Mouse (Mus musculus) intestine, embryonic 14.5 days (tissue): ENCODE measurements around the gene Rpa1. TPM values are rescaled to one million over a fixed set of nuclear protein-coding genes. Genes with fewer than 3 reads are reported as not detected.

Experiments
- ATAC-seq: fragments of 200-750 bp; cut with Nextera tagmentation; replicated peaks from 2 replicates; pipeline ENCODE4 v1.8.0; 2017; ENCODE audit warnings: low read depth, moderate number of reproducible peaks, moderate TSS enrichment, moderate library complexity; ENCODE audit not compliant: low FRiP score, low TSS enrichment
- DNase-seq: peaks from one replicate; pipeline ENCODE4 v3.0.0-alpha.2; 2018; ENCODE audit warnings: low spot score
- H3K27ac ChIP-seq: fragments of 300-500 bp; sonication (generic); 2 replicates; pipeline ENCODE4 v1.5.1; 2014; ENCODE audit warnings: low read depth, mild to moderate bottlenecking, control low read depth
- H3K27me3 ChIP-seq: fragments of 300-500 bp; sonication (generic); replicated peaks from 2 replicates; pipeline ENCODE4 v1.6.1; 2014; ENCODE audit warnings: low read length, control low read depth; ENCODE audit not compliant: control insufficient read depth, insufficient read depth
- H3K36me3 ChIP-seq: fragments of 300-500 bp; sonication (generic); 2 replicates; pipeline ENCODE4 v1.6.1; 2014; ENCODE audit warnings: low read length, control low read depth; ENCODE audit not compliant: control insufficient read depth, insufficient read depth
- H3K4me1 ChIP-seq: fragments of 300-500 bp; sonication (generic); replicated peaks from 2 replicates; pipeline ENCODE4 v1.6.1; 2014; ENCODE audit warnings: low read length, control low read depth, mixed read lengths; ENCODE audit not compliant: control insufficient read depth, insufficient read depth
- H3K4me2 ChIP-seq: fragments of 300-500 bp; sonication (generic); 2 replicates; pipeline ENCODE4 v1.6.1; 2014; ENCODE audit warnings: low read length
- H3K4me3 ChIP-seq: fragments of 300-500 bp; sonication (generic); 2 replicates; pipeline ENCODE4 v1.5.1; 2014; ENCODE audit warnings: low read depth, low read length, control low read depth, mixed read lengths
- H3K9ac ChIP-seq: fragments of 300-500 bp; sonication (generic); 2 replicates; pipeline ENCODE4 v1.6.1; 2014; ENCODE audit warnings: mild to moderate bottlenecking, low read length
- H3K9me3 ChIP-seq: fragments of 300-500 bp; sonication (generic); 2 replicates; pipeline ENCODE4 v1.6.1; 2016; ENCODE audit warnings: low read length, control low read depth; ENCODE audit not compliant: control insufficient read depth
- WGBS: fragments of 180-500 bp; shearing (Covaris S2); extraction: QIAGEN DNeasy Blood & Tissue Kit; methylation state at CpG from one replicate; pipeline ENCODE4 v1.1.7; 2014; 5-methylcytosine and 5-hydroxymethylcytosine counted together
- polyA plus RNA-seq: library from polyadenylated mRNA; unstranded; fragments of >200 nt; fragmentation: Nextera tagmentation; extraction: Ambion mirVana; gene quantifications from 2 replicates; pipeline ENCODE4 v1.2.1, GENCODE M21; 2014

Rpa1 gene
- polyA plus RNA-seq, 1 experiment from 2014 or later: 103 TPM

DNA sequence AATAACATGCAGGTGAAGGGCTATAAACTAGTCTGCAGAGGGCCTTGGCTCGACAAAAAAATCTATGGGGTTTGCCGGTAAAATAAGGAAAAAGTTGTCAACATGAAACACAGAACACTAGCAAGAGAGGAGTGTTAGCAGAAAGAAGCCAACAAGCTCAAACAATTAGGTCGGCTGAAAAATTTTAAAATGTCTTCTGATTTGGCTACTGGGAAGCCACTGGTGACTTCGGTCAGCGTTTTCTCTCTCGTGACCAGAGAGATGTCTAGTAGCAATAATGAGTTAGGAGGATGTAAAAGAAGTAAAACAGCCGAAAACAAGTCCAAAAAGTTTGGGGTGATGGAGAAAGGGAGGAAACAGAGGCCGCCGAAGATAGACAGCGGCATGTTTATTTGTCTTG lies 528 bp downstream of the Rpa1 start:
- H3K27me3 ChIP-seq: no peaks in the 10 kb centered on the region
- peak overlapping the region; percentile 39 for H3K27ac ChIP-seq
- H3K4me2 ChIP-seq: peak overlapping the region; percentile 76
- no peaks in the 10 kb centered on the region for H3K36me3 ChIP-seq
- ATAC-seq: no peak
- peak overlapping the region; percentile 70 for H3K9ac ChIP-seq
- H3K4me3 ChIP-seq: peak overlapping the region; percentile 76
- no peaks in the 10 kb centered on the region for H3K9me3 ChIP-seq
- 2% methylated on average over 10 of the region's 10 CpGs for WGBS
- no peak for DNase-seq
- peaks cover 16% of the 10 kb centered on the region for H3K4me1 ChIP-seq

GRCm38 (mm10) chr11:75347188-75347585 lies 937 bp downstream of the Rpa1 start:
- H3K9ac ChIP-seq: peak overlapping the region; percentile 70
- WGBS: 35% methylated on average over 10 of the region's 10 CpGs
- DNase-seq (no peak), ATAC-seq (no peak)
- no peaks in the 10 kb centered on the region for H3K36me3 ChIP-seq
- H3K4me3 ChIP-seq: peak overlapping the region; percentile 76
- H3K9me3 ChIP-seq: no peaks in the 10 kb centered on the region
- H3K27me3 ChIP-seq: no peaks in the 10 kb centered on the region
- peak overlapping the region; percentile 76 for H3K4me2 ChIP-seq
- H3K4me1 ChIP-seq: peaks cover 16% of the 10 kb centered on the region
- H3K27ac ChIP-seq: no peak overlapping the region

GRCm38 (mm10) chr11:75346556-75347187 lies 1.5 kb downstream of the Rpa1 start:
- 68% methylated on average over 3 of the region's 4 CpGs for WGBS
- H3K9ac ChIP-seq: peak overlapping the region; percentile 31; the same call in 1 of the 2 replicates
- H3K27ac ChIP-seq: no peak overlapping the region
- H3K4me1 ChIP-seq: peaks cover 16% of the 10 kb centered on the region
- peak overlapping the region; percentile 76 for H3K4me2 ChIP-seq
- H3K36me3 ChIP-seq: no peaks in the 10 kb centered on the region
- DNase-seq: no peak
- H3K4me3 ChIP-seq: peak overlapping the region; percentile 76
- no peaks in the 10 kb centered on the region for H3K27me3 ChIP-seq
- no peak for ATAC-seq
- no peaks in the 10 kb centered on the region for H3K9me3 ChIP-seq

- DNase-seq (no peak), ATAC-seq (no peak)
- H3K4me2 ChIP-seq: no peak overlapping the region
Observed at GRCm38 (mm10) chr11:75344716-75345115, 3.4 kb downstream of the Rpa1 start.

GRCm38 (mm10) chr11:75344163-75344562 lies 4.0 kb downstream of the Rpa1 start:
- DNase-seq (peak; percentile 37), ATAC-seq (no peak)
- H3K4me1 ChIP-seq: peaks cover 16% of the 10 kb centered on the region
- WGBS: 54% methylated on average over 2 of the region's 2 CpGs
- H3K27ac ChIP-seq: no peak overlapping the region
- H3K9ac ChIP-seq: no peak overlapping the region
- no peak overlapping the region for H3K4me2 ChIP-seq
- H3K27me3 ChIP-seq: no peaks in the 10 kb centered on the region
- H3K9me3 ChIP-seq: no peaks in the 10 kb centered on the region
- peaks cover 23% of the 10 kb centered on the region for H3K36me3 ChIP-seq
- H3K4me3 ChIP-seq: no peak overlapping the region

More at GRCm38 (mm10) chr11:75344716-75345115, 3.4 kb downstream of the Rpa1 start:
- H3K4me1 ChIP-seq: peaks cover 16% of the 10 kb centered on the region
- H3K27ac ChIP-seq: no peak overlapping the region
- no peaks in the 10 kb centered on the region for H3K9me3 ChIP-seq
- no peaks in the 10 kb centered on the region for H3K27me3 ChIP-seq
- no peak overlapping the region for H3K4me3 ChIP-seq
- no peak overlapping the region for H3K9ac ChIP-seq
- peaks cover 17% of the 10 kb centered on the region for H3K36me3 ChIP-seq
- WGBS: 92% methylated on average over 5 of the region's 5 CpGs

- H3K36me3 ChIP-seq: peaks cover 31% of the 10 kb centered on the region
- H3K27ac ChIP-seq: no peak overlapping the region
- H3K4me3 ChIP-seq: no peak overlapping the region
- H3K4me2 ChIP-seq: no peak overlapping the region
- no peaks in the 10 kb centered on the region for H3K9me3 ChIP-seq
- WGBS: 87% methylated on average over 2 of the region's 2 CpGs
- no peak overlapping the region for H3K9ac ChIP-seq
- H3K27me3 ChIP-seq: no peaks in the 10 kb centered on the region
- ATAC-seq (no peak), DNase-seq (peak; percentile 37)
- peaks cover 16% of the 10 kb centered on the region for H3K4me1 ChIP-seq
Observed at GRCm38 (mm10) chr11:75343096-75343495, 5.0 kb downstream of the Rpa1 start.

DNA sequence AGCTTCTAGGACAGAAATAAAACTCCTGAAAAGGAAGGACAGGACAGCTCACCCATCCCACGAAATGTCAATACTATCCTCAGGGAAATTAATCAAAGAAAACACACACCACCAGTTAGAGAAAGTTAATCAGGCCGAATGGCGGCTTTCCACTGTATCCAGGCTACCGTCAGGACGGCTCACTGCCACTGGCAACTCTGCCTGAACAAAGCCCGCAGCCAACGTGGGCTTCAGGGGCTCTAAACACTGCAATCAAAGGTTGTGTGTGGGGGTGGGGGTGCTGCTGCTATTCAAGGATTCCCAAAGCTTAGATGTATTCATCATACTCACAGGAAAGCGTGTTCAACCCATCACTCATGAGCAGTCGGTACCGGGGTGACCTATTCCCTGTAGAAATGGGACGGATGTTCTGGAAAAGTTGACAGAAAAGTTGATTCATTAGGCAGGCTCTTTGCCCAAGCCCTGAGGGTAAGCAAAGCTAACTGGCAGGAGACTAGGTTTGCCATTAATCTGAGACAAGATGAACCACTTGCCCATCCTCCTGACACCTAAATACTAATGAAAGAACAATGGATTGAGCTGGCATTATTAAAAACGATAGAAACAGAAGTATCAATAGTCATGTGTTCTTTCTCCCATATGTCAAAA lies 7.3 kb downstream of the Rpa1 start:
- WGBS: 89% methylated on average over 12 of the region's 12 CpGs

GRCm38 (mm10) chr11:75340076-75340475 lies 8.0 kb downstream of the Rpa1 start:
- Histone ChIP-seq H3K9me3 (no peaks in the 10 kb centered on the region), H3K4me3 (no peak overlapping the region), H3K36me3 (peaks cover 56% of the 10 kb centered on the region), H3K9ac (no peak overlapping the region), H3K27ac (no peak overlapping the region), H3K27me3 (no peaks in the 10 kb centered on the region), H3K4me1 (peaks cover 8% of the 10 kb centered on the region; the same call in 1 of the 2 replicates), H3K4me2 (no peak overlapping the region)
- WGBS: 91% methylated on average over 14 of the region's 14 CpGs
- no peak for ATAC-seq
- no peak for DNase-seq

More for the DNA sequence above, 7.3 kb downstream of the Rpa1 start:
- Histone ChIP-seq H3K9ac (no peak overlapping the region), H3K27ac (no peak overlapping the region), H3K9me3 (no peaks in the 10 kb centered on the region), H3K36me3 (peaks cover 50% of the 10 kb centered on the region), H3K4me2 (no peak overlapping the region), H3K4me3 (no peak overlapping the region), H3K27me3 (no peaks in the 10 kb centered on the region), H3K4me1 (peaks cover 8% of the 10 kb centered on the region; the same call in 1 of the 2 replicates)
- DNase-seq (peak; percentile 35), ATAC-seq (no peak)

GRCm38 (mm10) chr11:75337246-75337645 lies 10.9 kb downstream of the Rpa1 start:
- 90% methylated on average over 7 of the region's 7 CpGs for WGBS
- no peaks in the 10 kb centered on the region for H3K9me3 ChIP-seq
- ATAC-seq: no peak
- H3K27me3 ChIP-seq: no peaks in the 10 kb centered on the region
- no peak overlapping the region for H3K9ac ChIP-seq
- no peaks in the 10 kb centered on the region for H3K4me1 ChIP-seq
- H3K4me3 ChIP-seq: no peak overlapping the region
- no peak for DNase-seq
- H3K27ac ChIP-seq: no peak overlapping the region
- peaks cover 69% of the 10 kb centered on the region for H3K36me3 ChIP-seq
- no peak overlapping the region for H3K4me2 ChIP-seq
